Mouse (Mus musculus) megakaryocyte progenitor cell, adult 5-6 weeks (primary cell): Measurements from ENCODE around the gene Crybg2. TPM values are rescaled to one million over a fixed set of nuclear protein-coding genes. Genes with fewer than 3 reads are reported as not detected.

ENCODE experiments used
- total RNA-seq, 2 experiments: library from RNA; stranded (forward) in 1 of 2; stranded (reverse) in 1 of 2; fragments of 157-497, 149-512 nt in 1 of 2; fragments of 200-1000 nt in 1 of 2; gene quantifications; 2 replicates each; pipeline versions ENCODE4 v1.2.3 to v1.2.4; 2015 to 2017

Crybg2 gene
- total RNA-seq, 2 experiments from 2014 or later = 0.71 to 0.77 TPM

Other genes starting within 250 kb of the Crybg2 start
- gene Rps6ka1, start 173.0 kb upstream of the Crybg2 start, total RNA-seq (2015) = 96.7 and 112 TPM in 2 replicates
- gene Rps6ka1, start 173.0 kb upstream of the Crybg2 start, total RNA-seq (2017) = 126 and 160 TPM in 2 replicates
- 2,294 and 2,610 TPM in 2 replicates for gene Hmgn2, start 92.2 kb upstream of the Crybg2 start, total RNA-seq (2015)
- gene Hmgn2, start 92.2 kb upstream of the Crybg2 start, total RNA-seq (2017) = 1,024 and 1,057 TPM in 2 replicates
- gene Dhdds, start 59.9 kb upstream of the Crybg2 start, total RNA-seq (2015) = 27.0 and 31.5 TPM in 2 replicates
- 28.2 and 30.1 TPM in 2 replicates for gene Dhdds, start 59.9 kb upstream of the Crybg2 start, total RNA-seq (2017)
- 3.7 and 4.7 TPM in 2 replicates for gene Lin28a, start 42.0 kb upstream of the Crybg2 start, total RNA-seq (2015)
- 27.4 and 31.2 TPM in 2 replicates for gene Lin28a, start 42.0 kb upstream of the Crybg2 start, total RNA-seq (2017)
- gene Zfp683, start 7.0 kb upstream of the Crybg2 start, total RNA-seq (2015) = not detected in 2 replicates
- not detected in 2 replicates for gene Zfp683, start 7.0 kb upstream of the Crybg2 start, total RNA-seq (2017)
- 291 and 358 TPM in 2 replicates for gene Cd52, start 34.3 kb downstream of the Crybg2 start, total RNA-seq (2015)
- gene Cd52, start 34.3 kb downstream of the Crybg2 start, total RNA-seq (2017) = 339 and 505 TPM in 2 replicates
- gene Ubxn11, start 41.8 kb downstream of the Crybg2 start, total RNA-seq (2015) = 9.2 and 10.7 TPM in 2 replicates
- gene Ubxn11, start 41.8 kb downstream of the Crybg2 start, total RNA-seq (2017) = 6.5 and 7.3 TPM in 2 replicates
- 724 and 761 TPM in 2 replicates for gene Sh3bgrl3, start 68.0 kb downstream of the Crybg2 start, total RNA-seq (2015)
- 230 and 307 TPM in 2 replicates for gene Sh3bgrl3, start 68.0 kb downstream of the Crybg2 start, total RNA-seq (2017)
- 14.5 and 27.8 TPM in 2 replicates for gene Cep85, start 126.3 kb downstream of the Crybg2 start, total RNA-seq (2015)
- 33.8 and 41.0 TPM in 2 replicates for gene Cep85, start 126.3 kb downstream of the Crybg2 start, total RNA-seq (2017)
- not detected in 2 replicates for gene Gm7534, start 142.2 kb downstream of the Crybg2 start, total RNA-seq (2015)
- gene Gm7534, start 142.2 kb downstream of the Crybg2 start, total RNA-seq (2017) = not detected in 2 replicates
- not detected in 2 replicates for gene Catsper4, start 166.6 kb downstream of the Crybg2 start, total RNA-seq (2015)
- gene Catsper4, start 166.6 kb downstream of the Crybg2 start, total RNA-seq (2017) = not detected in 2 replicates
- not detected in 2 replicates for gene Cnksr1, start 177.6 kb downstream of the Crybg2 start, total RNA-seq (2015)
- not detected in 2 replicates for gene Cnksr1, start 177.6 kb downstream of the Crybg2 start, total RNA-seq (2017)
- gene E130218I03Rik, start 182.8 kb downstream of the Crybg2 start, total RNA-seq (2015) = not detected in 2 replicates
- 0.14 TPM in 1 of 2 replicates, not detected in the other for gene E130218I03Rik, start 182.8 kb downstream of the Crybg2 start, total RNA-seq (2017)
- gene Zfp593, start 184.8 kb downstream of the Crybg2 start, total RNA-seq (2015) = 11.7 and 11.8 TPM in 2 replicates
- 12.5 and 12.7 TPM in 2 replicates for gene Zfp593, start 184.8 kb downstream of the Crybg2 start, total RNA-seq (2017)
- not detected in 2 replicates for gene Gm30191, start 186.1 kb downstream of the Crybg2 start, total RNA-seq (2015)
- gene Gm30191, start 186.1 kb downstream of the Crybg2 start, total RNA-seq (2017) = not detected in 2 replicates
- gene Grrp1, start 193.3 kb downstream of the Crybg2 start, total RNA-seq (2015) = not detected in 2 replicates
- gene Grrp1, start 193.3 kb downstream of the Crybg2 start, total RNA-seq (2017) = not detected in 2 replicates
- 23.4 and 25.9 TPM in 2 replicates for gene Pdik1l, start 227.1 kb downstream of the Crybg2 start, total RNA-seq (2015)
- 32.7 and 34.0 TPM in 2 replicates for gene Pdik1l, start 227.1 kb downstream of the Crybg2 start, total RNA-seq (2017)